Mouse (Mus musculus): ENCODE measurements around the gene Gys1. TPM values are rescaled to one million over a fixed set of nuclear protein-coding genes. Genes with fewer than 3 reads are reported as not detected.
"Not testable (repeated sequence)": the region's sequence is repeated elsewhere in the genome, so short reads cannot be mapped to it uniquely, and the experiment has no call there.

Gys1 gene
- 27.1 and 32.4 TPM in 2 replicates for total RNA-seq (2014; fragmentation: Nextera tagmentation)
- 20.3 and 21.3 TPM in 2 replicates for total RNA-seq (2017)

DNA sequence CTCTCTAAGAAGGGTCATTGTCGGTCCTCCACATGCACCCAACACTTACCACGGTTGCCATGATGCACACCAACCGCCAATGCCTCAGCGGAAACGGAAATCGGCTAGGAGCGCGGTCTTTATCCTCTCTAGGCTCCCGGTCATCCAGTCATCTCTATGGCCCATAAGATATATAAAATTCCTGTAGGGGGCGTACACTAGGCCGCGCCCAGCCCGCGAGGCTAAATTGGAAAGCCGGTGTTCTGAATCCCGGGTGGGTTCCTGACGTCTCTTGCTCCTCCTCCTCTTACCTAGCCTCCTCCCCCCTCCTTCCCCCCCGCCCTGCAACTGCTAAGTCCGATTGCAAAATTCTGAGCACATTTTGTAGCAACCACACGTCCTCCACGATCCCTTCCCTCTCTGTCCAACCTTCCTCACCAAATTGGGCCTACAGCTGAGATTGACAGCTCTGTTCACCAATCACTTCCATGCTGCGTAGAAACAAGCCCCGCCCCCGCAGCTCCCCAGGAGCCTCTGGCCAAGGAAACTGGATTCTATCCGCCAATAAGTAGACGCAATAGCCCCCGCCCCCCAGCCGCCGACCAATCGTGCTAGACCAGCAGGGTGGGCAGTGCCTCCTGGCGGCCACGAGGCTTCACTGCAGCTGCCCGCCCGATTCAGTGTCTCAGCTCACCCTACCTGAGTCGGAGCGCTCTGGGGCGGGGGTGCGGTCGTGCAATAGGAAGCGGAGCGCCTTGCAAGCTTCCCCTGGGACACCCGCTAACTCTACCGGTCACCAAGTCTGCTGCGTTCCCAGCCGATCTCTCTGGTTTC lies at the start of gene Gys1:
Gys1 (plus strand) TSS at position 642 of the 813 bp plus-strand sequence.
- peak; percentile 82 for ATAC-seq (replicated peaks; ENCODE audit: poor library complexity, severe bottlenecking)

DNA sequence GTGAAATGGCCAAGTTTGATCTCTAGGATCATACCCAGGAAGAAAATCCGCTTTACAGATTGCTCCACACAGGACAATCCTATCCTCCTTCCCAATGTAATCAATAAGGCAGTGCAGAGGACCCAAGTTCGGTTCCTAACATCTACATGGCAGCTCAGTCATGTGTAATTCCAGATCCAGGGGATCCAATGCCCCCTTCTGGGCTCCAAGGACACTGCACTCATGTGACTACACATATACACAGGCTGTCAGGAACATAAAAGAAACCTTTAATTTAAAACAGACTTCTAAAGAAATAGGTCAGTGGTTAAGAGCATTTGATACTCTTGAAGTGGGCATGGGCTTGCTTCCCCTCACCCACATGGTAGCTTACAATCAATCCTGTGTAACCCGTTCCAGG lies 48.6 kb upstream of the Gys1 start:
- no peak for ATAC-seq (replicated peaks; ENCODE audit: poor library complexity, severe bottlenecking)

DNA sequence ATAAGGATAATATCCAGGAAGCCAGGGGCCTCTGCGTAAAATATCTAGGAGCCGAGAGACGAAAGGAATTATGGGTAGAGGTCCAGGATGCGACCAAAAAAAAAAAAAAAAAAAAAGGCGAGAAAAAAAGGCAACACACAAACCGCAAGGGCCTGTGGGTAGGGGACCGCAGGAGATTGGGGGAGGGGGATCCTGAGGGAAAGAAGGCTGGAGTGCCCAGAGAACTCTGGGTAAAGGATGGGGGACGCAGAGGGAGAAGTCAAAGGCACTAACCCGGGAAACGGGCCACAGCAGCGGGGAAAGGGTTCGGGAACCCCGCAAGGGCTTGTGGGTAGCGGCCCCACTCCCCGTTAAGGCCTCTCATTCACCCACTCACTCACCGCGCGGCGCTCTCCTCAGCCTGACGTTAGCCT lies 39.5 kb upstream of the Gys1 start:
- ATAC-seq (replicated peaks; ENCODE audit: poor library complexity, severe bottlenecking): peak; percentile 61

DNA sequence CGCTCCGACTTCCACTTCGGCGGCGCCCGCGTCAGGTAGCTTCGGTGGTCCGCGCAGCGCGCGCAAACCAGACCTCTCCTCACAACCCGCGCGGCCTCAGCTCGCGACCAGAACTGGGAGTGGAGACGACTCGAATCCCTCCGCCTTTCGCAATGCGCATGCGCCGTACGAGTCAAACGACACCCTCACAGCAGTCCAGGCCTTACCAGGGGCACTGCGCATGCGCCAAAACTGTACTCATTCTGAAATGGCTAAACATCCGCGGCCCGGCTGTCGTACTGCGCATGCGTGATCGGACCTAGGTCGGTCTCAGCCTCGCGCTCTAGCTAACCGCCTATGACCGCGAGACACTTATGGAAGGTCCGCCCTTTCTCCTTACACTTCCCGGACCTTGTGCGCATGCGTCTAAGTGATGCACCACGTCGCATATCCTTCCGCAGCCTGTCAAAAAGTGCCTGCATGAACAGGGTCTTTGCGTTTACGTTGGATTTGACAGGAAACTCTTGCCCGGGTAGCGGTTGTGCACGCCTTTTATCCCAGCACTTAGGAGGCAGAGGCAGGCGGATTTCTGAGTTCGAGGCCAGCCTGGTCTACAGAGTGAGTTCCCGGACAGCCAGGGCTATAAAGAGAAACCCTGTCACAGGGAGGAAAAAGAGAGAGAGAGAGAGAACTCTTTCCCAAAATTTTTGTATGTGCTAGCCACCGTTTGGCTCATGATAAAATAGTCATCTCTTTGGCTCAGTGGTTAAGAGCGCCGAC lies 38.9 kb upstream of the Gys1 start, which contains the start of gene Snrnp70:
Snrnp70 (minus strand) TSS at position 165 of the 759 bp plus-strand sequence.
- ATAC-seq (replicated peaks; ENCODE audit: poor library complexity, severe bottlenecking): peak; percentile 92

DNA sequence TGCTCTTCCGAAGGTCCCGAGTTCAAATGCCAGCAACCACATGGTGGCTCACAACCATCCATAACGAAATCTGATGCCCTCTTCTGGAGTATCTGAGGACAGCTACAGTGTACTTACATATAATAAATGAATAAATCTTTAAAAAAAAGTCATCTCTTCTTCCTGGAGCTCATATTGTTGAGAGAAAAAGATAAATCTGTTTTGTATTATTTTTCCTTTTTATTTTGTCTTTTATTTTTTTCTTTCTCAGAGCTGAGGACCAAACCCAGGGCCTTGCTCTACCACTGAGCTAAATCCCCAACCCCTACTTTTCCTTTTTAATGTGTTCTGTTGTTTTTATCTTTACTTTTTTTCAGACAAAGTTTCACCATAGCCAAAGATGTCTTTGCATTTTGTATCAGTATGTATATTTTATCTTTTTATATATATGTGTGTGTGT lies 38.3 kb upstream of the Gys1 start:
- not testable (repeated sequence) for ATAC-seq (replicated peaks; ENCODE audit: poor library complexity, severe bottlenecking)

DNA sequence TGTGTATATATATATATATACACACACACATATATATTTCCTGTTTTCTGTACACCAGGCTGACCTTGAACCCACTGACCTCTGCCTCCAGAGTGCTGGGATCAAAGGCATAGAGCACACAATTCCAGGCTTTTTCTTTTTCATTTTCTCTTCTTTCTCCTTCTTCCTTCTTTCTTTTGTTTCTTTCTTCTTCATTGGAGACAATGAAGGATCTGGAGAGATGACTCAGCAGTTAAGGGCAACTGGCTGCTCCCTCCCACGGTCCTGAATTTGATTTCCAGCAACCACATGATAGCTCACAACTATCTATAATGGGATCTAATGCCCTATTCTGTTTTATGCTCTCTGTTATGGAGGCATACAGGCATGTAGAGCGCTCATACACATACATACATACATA lies 37.9 kb upstream of the Gys1 start:
- no peak for ATAC-seq (replicated peaks; ENCODE audit: poor library complexity, severe bottlenecking)

DNA sequence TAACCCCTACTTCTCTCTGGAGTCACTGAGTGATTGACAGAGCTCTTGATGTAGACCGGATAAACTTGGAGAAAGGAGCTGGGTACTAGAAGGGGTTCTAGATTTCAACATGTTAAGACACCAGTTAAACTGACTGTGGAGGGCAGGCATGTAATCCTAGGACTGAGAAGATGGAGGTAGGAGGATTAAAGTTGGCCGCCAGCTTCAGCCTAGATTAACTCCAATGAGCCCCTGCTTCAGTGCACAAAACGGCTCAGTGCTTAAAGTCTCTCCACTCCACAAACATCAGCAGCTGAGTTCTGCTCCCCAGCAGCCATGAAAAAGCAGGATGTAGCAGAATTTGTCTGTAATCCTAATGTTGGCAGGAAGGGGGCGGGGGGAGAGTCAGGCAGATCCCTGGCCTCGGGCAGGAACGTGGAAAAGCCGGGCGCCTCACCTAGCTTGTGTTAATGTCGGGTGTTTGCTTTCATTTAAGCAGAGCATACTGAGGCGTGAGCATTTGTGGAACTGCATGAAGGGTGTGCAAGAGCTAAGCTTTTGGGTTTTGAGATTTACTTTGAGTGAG lies 33.0 kb upstream of the Gys1 start:
- no peak for ATAC-seq (replicated peaks; ENCODE audit: poor library complexity, severe bottlenecking)

DNA sequence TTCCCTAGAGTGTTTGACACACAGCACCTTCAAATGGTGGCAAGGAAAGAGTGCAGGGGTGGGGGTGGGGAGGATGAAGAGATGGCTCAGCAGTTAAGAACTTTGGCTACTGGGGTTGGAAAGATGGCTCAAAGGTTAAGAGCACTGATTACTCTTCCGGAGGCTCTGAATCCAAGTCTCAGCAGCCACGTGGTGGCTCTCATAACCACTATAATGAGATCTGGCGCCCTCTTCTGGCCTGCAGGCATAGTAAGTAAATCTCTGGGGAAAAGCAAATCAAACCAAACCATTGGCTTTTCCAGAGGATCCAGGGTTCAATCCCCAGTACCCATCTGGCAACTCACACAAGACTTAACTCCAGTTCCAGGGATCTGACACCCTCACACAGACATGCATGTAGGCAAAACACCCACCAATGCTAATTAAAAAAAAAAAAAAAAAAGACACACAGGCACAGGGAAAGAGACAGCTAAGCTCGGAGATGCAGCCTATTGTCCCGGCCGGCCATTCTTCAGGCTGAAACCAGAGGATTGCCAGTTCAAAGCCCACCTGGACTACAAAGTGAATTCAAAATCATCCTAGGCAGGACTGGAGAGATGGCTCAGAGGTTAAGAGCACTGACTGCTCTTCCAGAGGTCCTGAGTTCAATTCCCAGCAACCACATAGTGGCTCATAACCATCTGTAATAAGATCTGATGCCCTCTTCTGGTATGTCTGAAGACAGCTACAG lies 30.9 kb upstream of the Gys1 start:
- ATAC-seq (replicated peaks; ENCODE audit: poor library complexity, severe bottlenecking): peak; percentile 63

DNA sequence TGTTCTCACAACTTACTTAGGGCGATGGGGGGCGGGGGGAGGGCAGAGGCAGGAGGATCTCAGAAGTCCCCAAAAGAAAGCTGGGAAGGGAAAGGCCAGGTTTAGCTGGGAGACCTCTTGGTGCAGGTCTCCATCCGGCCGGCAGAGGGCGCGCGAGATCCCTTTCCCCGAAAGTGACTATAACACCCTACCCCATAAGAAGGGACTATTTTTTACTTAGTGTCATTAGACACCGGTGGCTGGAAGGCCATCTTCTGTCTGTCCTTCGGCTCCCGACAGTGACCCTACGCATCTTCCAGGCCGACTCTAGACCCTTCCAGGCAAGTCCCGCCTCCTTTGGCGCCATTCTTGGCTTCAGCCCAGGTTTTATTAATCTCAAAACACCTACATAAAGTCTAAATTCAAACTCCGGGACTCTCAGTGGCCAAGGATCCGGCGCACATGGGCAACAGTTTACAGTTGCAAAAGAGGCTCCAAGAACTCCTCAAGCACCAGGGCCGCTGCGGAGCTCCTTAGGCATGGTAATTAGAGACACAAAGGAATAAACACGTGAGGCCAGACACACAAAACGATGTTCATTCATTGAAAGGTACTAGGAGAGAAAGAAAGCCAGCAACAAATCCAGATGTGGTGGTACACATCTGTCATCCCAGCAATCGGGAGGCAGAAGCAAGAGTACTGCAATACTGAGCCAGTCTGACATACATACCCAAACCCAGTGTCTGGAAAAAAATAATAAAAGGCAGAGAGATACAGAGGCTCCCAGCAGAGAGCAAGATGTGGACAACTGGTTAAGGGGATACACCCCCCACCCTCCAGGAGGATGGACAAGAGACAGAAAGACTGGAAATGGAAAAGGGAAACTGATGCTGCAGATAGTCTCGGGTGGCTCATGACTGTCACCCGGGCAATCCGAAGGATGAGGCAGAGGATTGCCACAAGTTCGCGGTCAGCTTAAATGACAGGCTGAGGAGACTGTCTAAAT lies 29.3 kb upstream of the Gys1 start, which contains the start of gene Kcna7:
Kcna7 (plus strand) TSS at position 563 of the 985 bp plus-strand sequence.
- peak; percentile 63 for ATAC-seq (replicated peaks; ENCODE audit: poor library complexity, severe bottlenecking)

DNA sequence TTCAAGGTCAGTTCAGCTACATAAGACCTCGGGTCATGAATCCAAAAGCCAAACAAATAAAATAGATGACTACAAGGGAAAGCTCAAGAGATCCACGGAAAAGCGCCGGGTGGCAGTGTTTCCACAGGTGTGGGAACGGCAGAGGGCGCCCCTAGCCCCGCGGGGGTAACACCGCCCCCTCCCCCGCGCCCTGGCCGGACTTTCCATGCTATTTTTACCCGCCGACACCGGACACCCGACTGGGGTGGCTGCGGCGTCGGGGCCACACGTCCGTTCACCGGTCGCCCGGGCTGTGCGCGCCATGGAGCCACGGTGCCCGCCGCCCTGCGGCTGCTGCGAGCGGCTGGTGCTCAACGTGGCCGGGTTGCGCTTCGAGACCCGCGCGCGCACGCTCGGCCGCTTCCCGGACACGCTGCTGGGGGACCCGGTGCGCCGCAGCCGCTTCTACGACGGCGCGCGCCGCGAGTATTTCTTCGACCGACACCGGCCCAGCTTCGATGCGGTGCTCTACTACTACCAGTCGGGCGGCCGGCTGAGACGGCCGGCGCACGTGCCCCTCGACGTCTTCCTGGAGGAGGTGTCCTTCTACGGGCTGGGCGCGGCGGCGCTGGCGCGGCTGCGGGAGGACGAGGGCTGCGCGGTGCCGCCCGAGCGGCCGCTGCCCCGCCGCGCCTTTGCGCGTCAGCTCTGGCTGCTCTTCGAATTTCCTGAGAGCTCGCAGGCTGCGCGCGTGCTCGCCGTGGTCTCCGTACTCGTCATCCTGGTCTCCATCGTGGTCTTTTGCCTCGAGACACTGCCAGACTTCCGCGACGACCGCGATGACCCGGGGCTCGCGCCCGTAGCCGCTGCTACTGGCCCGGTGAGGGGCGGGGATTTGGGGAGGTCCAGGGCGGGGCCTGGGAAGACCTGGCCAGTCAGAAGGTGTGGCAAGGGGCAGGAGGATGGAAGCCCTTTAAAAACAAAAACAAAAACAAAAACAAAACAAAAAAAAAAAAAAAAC lies 28.2 kb upstream of the Gys1 start:
- ATAC-seq (replicated peaks; ENCODE audit: poor library complexity, severe bottlenecking): peak; percentile 8

DNA sequence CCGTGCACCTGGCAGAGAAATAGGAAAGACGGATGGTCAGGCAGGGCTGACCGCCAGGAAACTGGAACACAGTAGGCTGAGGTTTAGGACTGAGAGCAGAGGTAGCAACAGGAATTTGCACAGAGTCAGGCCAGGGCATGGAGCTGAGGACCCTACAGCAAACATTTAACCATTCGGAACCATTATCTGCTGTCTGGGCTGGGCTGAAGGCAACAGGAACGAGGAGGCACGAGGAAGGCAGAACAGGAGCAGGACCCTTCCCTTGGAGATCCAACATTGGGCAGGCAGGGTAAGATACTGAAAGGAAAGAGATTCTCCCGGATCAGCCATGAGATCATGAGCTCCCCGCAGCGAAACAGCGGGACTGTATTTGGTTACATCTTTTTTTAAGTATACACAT lies 26.8 kb upstream of the Gys1 start:
- ATAC-seq (replicated peaks; ENCODE audit: poor library complexity, severe bottlenecking): no peak

DNA sequence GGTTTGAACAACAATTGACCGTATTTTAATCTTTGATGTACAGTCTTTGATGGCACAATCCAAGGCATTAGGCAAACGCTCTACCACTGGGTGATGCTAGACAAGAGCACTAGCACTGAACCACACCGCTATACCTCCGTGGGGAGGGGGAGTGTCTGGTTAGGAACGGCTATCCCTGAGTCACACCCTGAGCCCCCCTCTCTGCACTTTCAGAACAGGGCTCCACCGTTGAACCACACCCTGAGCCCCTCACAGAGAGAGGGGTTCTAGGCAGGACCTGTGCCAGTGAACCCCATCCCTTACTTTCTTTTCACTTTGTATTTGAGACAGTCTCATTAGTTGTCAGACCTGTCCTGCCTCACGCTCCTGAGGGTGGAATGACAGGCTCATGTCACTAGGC lies 26.3 kb upstream of the Gys1 start:
- no peak for ATAC-seq (replicated peaks; ENCODE audit: poor library complexity, severe bottlenecking)

DNA sequence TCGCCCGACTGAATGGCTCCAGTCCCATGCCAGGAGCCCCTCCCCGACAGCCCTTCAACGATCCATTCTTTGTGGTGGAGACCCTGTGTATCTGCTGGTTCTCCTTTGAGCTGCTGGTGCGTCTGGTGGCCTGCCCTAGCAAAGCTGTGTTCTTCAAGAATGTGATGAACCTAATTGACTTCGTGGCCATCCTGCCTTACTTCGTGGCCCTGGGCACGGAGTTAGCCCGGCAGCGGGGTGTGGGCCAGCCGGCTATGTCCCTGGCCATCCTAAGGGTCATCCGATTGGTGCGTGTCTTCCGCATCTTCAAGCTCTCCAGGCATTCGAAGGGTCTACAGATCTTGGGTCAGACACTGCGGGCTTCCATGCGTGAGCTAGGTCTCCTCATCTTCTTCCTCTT lies 25.7 kb upstream of the Gys1 start:
- no peak for ATAC-seq (replicated peaks; ENCODE audit: poor library complexity, severe bottlenecking)

DNA sequence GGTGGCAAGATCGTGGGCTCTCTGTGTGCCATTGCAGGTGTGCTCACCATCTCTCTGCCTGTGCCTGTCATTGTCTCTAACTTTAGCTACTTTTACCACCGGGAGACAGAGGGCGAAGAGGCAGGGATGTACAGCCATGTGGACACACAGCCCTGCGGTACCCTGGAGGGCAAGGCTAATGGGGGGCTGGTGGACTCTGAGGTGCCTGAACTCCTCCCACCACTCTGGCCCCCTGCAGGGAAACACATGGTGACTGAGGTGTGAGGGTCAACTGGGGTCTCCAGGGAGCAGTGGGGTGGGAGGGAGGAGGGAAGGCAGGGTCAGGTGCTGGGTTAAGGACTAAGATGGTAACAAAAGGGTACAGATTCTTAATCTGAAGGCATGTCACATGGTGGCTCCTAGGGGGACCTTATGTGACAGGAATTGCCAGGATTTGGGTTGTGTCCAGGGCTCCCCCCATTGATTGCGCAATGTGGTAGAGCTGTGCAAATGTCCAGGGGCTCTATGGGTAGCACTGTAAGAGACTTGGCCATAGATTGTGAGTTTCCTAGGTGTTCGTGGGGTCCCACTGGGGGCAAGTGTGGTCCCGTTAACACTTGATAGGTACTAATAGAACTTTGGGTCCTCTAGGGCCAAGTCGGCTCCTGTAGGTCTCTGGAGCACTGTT lies 25.0 kb upstream of the Gys1 start:
- no peak for ATAC-seq (replicated peaks; ENCODE audit: poor library complexity, severe bottlenecking)

DNA sequence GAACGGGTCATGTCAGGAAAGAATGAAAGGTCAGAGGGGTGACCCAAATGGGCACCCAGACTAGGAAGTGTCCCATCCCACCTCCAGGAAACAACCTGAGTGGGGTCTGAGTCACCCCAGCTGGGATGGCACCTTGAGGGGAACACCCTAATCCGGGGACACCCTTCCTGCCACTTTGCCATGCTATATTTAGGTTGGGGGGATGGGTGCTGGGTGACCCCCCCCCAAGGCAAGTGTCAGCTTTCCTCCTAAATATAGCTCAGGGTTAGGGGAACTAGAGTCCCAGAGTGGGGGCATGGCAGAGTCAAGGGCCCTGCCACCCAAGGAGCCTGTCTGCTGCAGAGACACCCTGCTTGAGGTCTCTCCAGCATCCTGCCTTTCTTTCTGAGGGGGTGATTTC lies 22.2 kb upstream of the Gys1 start:
- no peak for ATAC-seq (replicated peaks; ENCODE audit: poor library complexity, severe bottlenecking)

DNA sequence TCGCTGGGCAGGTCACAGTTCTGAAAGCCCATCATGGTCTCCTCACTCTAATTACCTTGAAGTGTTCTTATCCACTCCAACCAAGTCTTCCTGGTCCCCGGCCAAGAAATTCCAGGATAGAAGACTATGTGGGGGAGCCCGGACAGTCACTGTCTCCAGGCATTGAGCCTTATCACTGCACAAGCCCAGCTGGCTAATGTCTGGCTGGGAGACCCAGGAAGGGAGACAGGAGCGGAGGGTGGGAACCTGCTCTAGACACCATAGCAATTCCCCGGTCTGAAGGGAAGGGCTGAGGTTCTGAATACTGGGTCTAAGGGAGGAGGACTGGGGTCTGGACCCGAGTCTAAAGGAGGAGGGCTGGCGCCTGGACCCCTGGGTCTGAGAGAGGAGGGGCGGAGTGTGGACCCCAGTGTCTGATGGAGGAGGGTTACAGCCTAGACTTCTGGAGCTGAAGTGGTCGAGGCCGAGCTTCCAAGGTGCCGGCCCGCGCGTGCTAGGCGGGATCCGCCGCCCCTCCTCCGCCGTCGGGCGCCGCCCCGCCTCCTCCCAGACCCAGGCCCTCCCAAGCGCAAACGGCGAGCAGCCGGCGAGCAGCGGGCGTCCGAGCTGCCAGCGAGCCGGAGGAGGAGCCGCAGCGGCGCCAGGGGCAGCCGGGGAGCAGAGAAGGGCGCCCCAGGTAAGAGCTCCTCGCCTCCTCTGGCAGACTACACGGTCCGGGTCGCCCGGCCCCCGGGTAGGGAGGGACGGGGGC lies 21.4 kb upstream of the Gys1 start, which contains the start of gene Ntf5:
Ntf5 (plus strand) TSS at position 583 of the 751 bp plus-strand sequence.
- no peak for ATAC-seq (replicated peaks; ENCODE audit: poor library complexity, severe bottlenecking)
